Mouse (Mus musculus) ES-E14 (cell line): ENCODE data around the gene Zdhhc22.

Experiments
- CHD2 ChIP-seq: IDR thresholded peaks from 2 replicates; pipeline ENCODE4 v1.6.1; 2014; ENCODE audit warnings: mild to moderate bottlenecking, low read depth, low read length, inconsistent platforms
- HCFC1 ChIP-seq: IDR thresholded peaks from 2 replicates; pipeline ENCODE4 v1.6.1; 2012; ENCODE audit warnings: low read length, inconsistent platforms, borderline replicate concordance; ENCODE audit not compliant: insufficient read depth
- MAFK ChIP-seq: IDR thresholded peaks from 2 replicates; pipeline ENCODE4 v1.6.1; 2014; ENCODE audit warnings: mild to moderate bottlenecking, low read depth, low read length, inconsistent platforms; ENCODE audit not compliant: insufficient read depth
- ZC3H11A ChIP-seq: IDR thresholded peaks from 2 replicates; pipeline ENCODE4 v1.6.1; 2012; ENCODE audit warnings: low read depth, mild to moderate bottlenecking, inconsistent platforms, low read length, borderline replicate concordance
- ZNF384 ChIP-seq: IDR thresholded peaks from 2 replicates; pipeline ENCODE4 v1.6.1; 2012; ENCODE audit warnings: low read depth, low read length, inconsistent platforms

DNA sequence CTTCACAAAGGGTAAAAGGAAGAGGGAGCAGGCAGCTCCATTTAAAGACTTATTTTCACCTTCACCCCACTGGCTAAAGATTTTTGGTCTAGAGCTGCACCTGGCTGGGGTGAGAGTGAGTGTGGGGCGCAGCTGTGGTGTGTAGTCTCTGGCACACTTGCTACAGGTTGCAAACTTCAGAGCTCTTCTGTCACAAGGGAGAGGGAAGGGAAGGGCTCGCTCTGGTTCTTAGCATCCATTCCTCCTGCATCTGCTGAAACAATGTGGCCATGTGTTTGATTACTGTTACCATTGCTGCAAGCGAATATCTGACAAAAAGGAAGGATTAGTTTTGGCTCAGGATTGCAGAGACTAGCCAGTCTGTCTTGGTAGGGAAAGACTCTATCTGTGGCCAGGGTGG, 33.2 kb upstream of the Zdhhc22 start:
- TF ChIP-seq ZNF384: no peak
- TF ChIP-seq MAFK: no peak
- TF ChIP-seq CHD2: no peak
- no peak for TF ChIP-seq ZC3H11A
- TF ChIP-seq HCFC1: no peak
